Mouse (Mus musculus): ENCODE data around the gene Pcsk6. TPM values are rescaled to one million over a fixed set of nuclear protein-coding genes. Genes with fewer than 3 reads are reported as not detected.
"Not testable (repeated sequence)": the region's sequence is repeated elsewhere in the genome, so short reads cannot be mapped to it uniquely, and the experiment has no call there.

Gene Pcsk6
- polyA plus RNA-seq, 1 experiment = 7.1 TPM

GRCm38 (mm10) chr7:65929398-65929797 is 67.9 kb downstream of the Pcsk6 start:
- WGBS = 36% methylated on average over 5 of the region's 5 CpGs
- DNase-seq (ENCODE audit: low read depth, low spot score) = no peak

GRCm38 (mm10) chr7:65930478-65930877 is 68.9 kb downstream of the Pcsk6 start:
- WGBS = 80% methylated on average over 11 of the region's 11 CpGs

GRCm38 (mm10) chr7:65934238-65934970 is 72.9 kb downstream of the Pcsk6 start:
- WGBS = 22% methylated on average over 3 of the region's 3 CpGs
- not testable (repeated sequence) for DNase-seq (ENCODE audit: low read depth, low spot score)

More at GRCm38 (mm10) chr7:65930478-65930877, 68.9 kb downstream of the Pcsk6 start:
- no peak for DNase-seq (ENCODE audit: low read depth, low spot score)

- WGBS = 11% methylated on average over 1 of the region's 1 CpGs
- DNase-seq (ENCODE audit: low read depth, low spot score) = no peak
Measured at GRCm38 (mm10) chr7:65935211-65935610, 73.7 kb downstream of the Pcsk6 start.

- no peak for DNase-seq (ENCODE audit: low read depth, low spot score)
- 70% methylated on average over 7 of the region's 7 CpGs for WGBS
Measured at GRCm38 (mm10) chr7:65940988-65941387, 79.5 kb downstream of the Pcsk6 start.

- DNase-seq (ENCODE audit: low read depth, low spot score) = no peak
- WGBS = 68% methylated on average over 8 of the region's 8 CpGs
Measured at GRCm38 (mm10) chr7:65945342-65945993, 83.9 kb downstream of the Pcsk6 start.

GRCm38 (mm10) chr7:65946397-65946796 is 84.9 kb downstream of the Pcsk6 start:
- WGBS = 87% methylated on average over 7 of the region's 7 CpGs
- DNase-seq (ENCODE audit: low read depth, low spot score) = no peak

GRCm38 (mm10) chr7:65948891-65949290 is 87.4 kb downstream of the Pcsk6 start:
- 94% methylated on average over 11 of the region's 11 CpGs for WGBS
- DNase-seq (ENCODE audit: low read depth, low spot score) = no peak

- 71% methylated on average over 4 of the region's 4 CpGs for WGBS
- no peak for DNase-seq (ENCODE audit: low read depth, low spot score)
Measured at GRCm38 (mm10) chr7:65954583-65954982, 93.0 kb downstream of the Pcsk6 start.

- no peak for DNase-seq (ENCODE audit: low read depth, low spot score)
- WGBS = 72% methylated on average over 24 of the region's 24 CpGs
Measured at GRCm38 (mm10) chr7:65955304-65956220, 94.0 kb downstream of the Pcsk6 start.

GRCm38 (mm10) chr7:65957245-65957644 is 95.7 kb downstream of the Pcsk6 start:
- WGBS = 64% methylated on average over 1 of the region's 1 CpGs
- no peak for DNase-seq (ENCODE audit: low read depth, low spot score)

GRCm38 (mm10) chr7:65958105-65958504 is 96.6 kb downstream of the Pcsk6 start:
- 50% methylated on average over 5 of the region's 5 CpGs for WGBS
- DNase-seq (ENCODE audit: low read depth, low spot score) = no peak

- DNase-seq (ENCODE audit: low read depth, low spot score) = no peak
- WGBS = 95% methylated on average over 9 of the region's 9 CpGs
Measured at GRCm38 (mm10) chr7:65959221-65959924, 97.8 kb downstream of the Pcsk6 start.

GRCm38 (mm10) chr7:65962611-65963010 is 101.1 kb downstream of the Pcsk6 start:
- no peak for DNase-seq (ENCODE audit: low read depth, low spot score)
- WGBS = 75% methylated on average over 7 of the region's 7 CpGs

- no peak for DNase-seq (ENCODE audit: low read depth, low spot score)
Measured at GRCm38 (mm10) chr7:65964398-65964797, 102.9 kb downstream of the Pcsk6 start.

- WGBS = 83% methylated on average over 10 of the region's 10 CpGs
Measured at GRCm38 (mm10) chr7:65971301-65971700, 109.8 kb downstream of the Pcsk6 start.

GRCm38 (mm10) chr7:65977286-65977685 is 115.8 kb downstream of the Pcsk6 start:
- 67% methylated on average over 5 of the region's 5 CpGs for WGBS
- DNase-seq (ENCODE audit: low read depth, low spot score) = no peak

More at GRCm38 (mm10) chr7:65971301-65971700, 109.8 kb downstream of the Pcsk6 start:
- no peak for DNase-seq (ENCODE audit: low read depth, low spot score)

GRCm38 (mm10) chr7:65977977-65978376 is 116.4 kb downstream of the Pcsk6 start:
- DNase-seq (ENCODE audit: low read depth, low spot score) = no peak
- WGBS = 83% methylated on average over 11 of the region's 11 CpGs

- DNase-seq (ENCODE audit: low read depth, low spot score) = no peak
- 53% methylated on average over 11 of the region's 11 CpGs for WGBS
Measured at GRCm38 (mm10) chr7:65978996-65979823, 117.7 kb downstream of the Pcsk6 start.
